Mouse (Mus musculus): Measurements from ENCODE around the gene Abcc1.

Gene Abcc1

GRCm38 (mm10) chr16:14445197-14445596 lies 83.8 kb downstream of the Abcc1 start:
- TF ChIP-seq GATA4 (IDR thresholded peaks at IDR 0.05; ENCODE audit: insufficient replicate concordance, low read length) = no peak

DNA sequence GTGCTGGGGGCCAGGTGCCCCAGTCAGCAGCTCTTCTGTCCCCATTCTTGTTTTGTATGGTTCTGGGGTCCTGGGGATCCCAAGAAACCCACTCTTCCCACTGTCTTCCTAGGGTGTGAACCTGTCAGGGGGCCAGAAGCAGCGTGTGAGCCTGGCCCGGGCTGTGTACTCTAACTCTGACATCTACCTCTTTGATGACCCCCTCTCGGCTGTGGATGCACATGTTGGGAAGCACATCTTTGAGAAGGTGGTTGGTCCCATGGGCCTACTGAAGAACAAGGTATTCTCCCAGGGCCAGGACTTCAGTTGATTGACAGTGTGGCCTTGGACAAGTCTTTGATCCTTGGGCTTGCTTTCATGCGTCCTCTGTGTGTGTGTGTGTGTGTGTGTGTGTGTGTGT lies 86.0 kb downstream of the Abcc1 start:
- no peak for TF ChIP-seq GATA4 (IDR thresholded peaks at IDR 0.05; ENCODE audit: insufficient replicate concordance, low read length)

DNA sequence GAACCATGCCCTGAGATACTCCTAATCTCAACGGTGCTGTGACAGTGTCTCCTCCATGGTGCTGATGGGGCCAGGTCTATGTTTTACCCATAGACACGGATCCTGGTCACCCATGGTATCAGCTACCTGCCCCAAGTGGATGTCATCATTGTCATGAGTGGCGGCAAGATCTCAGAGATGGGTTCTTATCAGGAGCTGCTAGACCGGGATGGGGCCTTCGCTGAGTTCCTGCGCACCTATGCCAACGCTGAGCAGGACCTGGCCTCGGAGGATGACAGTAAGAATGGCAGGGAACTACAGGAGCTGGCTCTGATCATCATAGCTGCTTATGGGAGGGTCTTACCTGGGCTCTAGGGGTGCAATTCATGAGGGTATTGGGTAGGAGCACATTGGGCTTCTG lies 86.9 kb downstream of the Abcc1 start:
- TF ChIP-seq GATA4 (IDR thresholded peaks at IDR 0.05; ENCODE audit: insufficient replicate concordance, low read length) = no peak

GRCm38 (mm10) chr16:14449861-14450260 lies 88.5 kb downstream of the Abcc1 start:
- TF ChIP-seq GATA4 (IDR thresholded peaks at IDR 0.05; ENCODE audit: insufficient replicate concordance, low read length) = no peak

DNA sequence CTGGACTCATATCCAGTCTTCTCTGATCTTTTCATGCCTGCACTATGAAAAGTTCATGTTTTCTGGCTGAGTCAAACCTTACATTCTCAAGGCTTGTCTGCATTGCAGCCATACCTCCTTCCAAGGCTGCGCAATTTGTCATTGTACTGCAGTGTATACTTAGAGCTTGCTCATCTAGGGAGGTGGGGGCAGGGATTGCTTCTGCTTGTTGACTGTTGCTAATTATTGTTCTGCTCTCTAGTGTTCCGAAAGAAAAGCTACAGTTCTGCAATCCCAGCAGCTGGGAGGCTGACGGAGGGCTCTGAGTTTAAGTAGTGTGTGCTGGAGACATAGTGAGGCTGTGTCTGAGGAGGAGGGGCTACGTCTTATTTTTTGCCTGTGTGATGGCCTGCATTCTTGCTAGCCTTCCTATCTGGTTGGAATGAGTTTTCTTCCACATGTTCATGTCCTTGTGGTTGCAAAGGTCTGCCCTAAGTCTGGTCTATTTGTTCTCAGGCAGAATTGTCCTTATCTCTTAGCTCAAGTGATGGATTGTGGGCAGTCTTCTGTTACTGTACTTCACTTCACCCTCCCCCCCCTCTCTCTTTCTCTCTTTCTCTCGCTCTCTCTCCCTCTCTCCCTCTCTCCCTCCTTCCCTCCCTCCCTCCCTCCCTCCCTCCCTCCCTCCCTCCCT lies 90.2 kb downstream of the Abcc1 start:
- no peak for TF ChIP-seq GATA4 (IDR thresholded peaks at IDR 0.05; ENCODE audit: insufficient replicate concordance, low read length)

DNA sequence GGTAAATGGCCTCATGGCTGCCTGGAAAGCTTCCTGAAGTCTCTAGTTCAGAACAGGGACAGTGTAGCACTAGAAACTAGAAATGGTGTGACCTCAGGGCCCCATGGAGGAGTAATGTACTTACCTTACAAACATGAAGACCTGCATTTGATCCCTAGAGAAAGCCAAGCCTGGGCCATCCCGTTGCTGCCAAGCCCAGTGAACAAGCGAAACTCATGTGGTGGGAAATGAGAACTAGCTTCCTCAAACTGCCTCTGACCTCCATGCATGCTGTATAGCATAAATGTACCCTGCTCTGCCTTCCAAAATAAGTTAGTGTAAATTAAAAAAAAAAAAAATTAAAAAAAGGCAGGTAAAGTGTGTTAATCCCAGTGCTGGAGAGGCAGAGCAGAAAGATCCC lies 101.2 kb downstream of the Abcc1 start:
- TF ChIP-seq GATA4 (IDR thresholded peaks at IDR 0.05; ENCODE audit: insufficient replicate concordance, low read length) = no peak

DNA sequence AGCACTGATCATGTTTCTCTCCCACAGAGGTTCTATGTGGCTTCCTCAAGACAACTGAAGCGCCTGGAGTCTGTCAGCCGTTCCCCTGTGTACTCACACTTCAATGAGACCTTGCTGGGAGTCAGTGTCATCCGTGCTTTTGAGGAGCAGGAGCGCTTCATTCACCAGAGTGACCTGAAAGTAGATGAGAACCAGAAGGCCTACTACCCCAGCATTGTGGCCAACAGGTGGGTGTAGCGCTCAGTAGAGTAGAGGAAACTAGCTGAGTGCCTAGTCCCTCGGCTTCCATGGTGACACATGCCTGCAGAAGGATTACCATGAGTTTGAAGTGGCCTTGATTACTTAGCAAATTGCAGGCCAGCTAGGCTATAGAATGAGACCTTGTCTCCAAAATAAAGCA lies 103.7 kb downstream of the Abcc1 start:
- no peak for TF ChIP-seq GATA4 (IDR thresholded peaks at IDR 0.05; ENCODE audit: insufficient replicate concordance, low read length)

GRCm38 (mm10) chr16:14468351-14468750 lies 107.0 kb downstream of the Abcc1 start:
- no peak for TF ChIP-seq GATA4 (IDR thresholded peaks at IDR 0.05; ENCODE audit: insufficient replicate concordance, low read length)

DNA sequence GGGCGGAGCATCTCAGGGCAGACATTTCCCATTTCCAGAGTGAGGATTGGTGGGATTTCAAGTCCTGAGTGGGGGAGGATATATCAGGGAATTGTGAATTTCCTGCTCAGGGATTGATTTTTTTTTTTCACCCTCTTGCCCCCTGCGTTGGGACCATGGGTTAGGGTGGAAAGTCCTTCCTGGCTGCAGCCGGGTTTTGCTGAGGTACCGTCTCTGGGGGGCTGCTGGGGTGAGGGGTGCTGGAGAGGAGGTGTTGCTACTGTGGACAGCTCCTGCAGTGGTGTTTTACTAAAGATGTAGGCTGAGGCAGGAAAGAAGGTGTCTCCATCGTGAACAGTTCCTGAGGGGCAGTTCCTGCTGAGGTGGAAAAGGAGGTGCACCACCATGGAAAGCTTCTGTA lies 107.5 kb downstream of the Abcc1 start:
- no peak for TF ChIP-seq GATA4 (IDR thresholded peaks at IDR 0.05; ENCODE audit: insufficient replicate concordance, low read length)

DNA sequence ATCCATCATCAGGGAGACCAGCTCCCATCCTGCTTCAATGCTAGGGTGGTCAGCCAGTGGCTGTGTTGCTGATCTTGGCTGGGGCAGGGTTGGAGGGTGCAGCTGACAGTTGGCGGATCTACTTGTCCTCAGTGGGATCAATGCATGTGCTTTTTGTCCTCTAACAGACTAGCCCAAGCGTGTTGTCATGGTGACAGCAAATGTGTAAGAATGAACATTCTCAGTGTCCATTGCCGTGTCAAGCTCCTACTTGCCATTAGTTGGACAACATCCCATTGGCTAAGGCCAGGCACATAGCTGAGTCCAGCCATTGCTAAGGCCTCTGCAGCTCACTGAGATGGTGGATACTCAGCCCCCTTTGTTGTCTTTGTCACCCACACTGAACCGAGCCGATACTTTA lies 110.8 kb downstream of the Abcc1 start:
- TF ChIP-seq GATA4 (IDR thresholded peaks at IDR 0.05; ENCODE audit: insufficient replicate concordance, low read length) = no peak

- no peak for TF ChIP-seq GATA4 (IDR thresholded peaks at IDR 0.05; ENCODE audit: insufficient replicate concordance, low read length)
Observed at GRCm38 (mm10) chr16:14473686-14474085, 112.3 kb downstream of the Abcc1 start.

- no peak for TF ChIP-seq GATA4 (IDR thresholded peaks at IDR 0.05; ENCODE audit: insufficient replicate concordance, low read length)
Observed at GRCm38 (mm10) chr16:14475001-14475400, 113.6 kb downstream of the Abcc1 start.

- TF ChIP-seq GATA4 (IDR thresholded peaks at IDR 0.05; ENCODE audit: insufficient replicate concordance, low read length) = no peak
Observed at GRCm38 (mm10) chr16:14476056-14476455, 114.7 kb downstream of the Abcc1 start.

GRCm38 (mm10) chr16:14476701-14477400 lies 115.5 kb downstream of the Abcc1 start:
- no peak for TF ChIP-seq GATA4 (IDR thresholded peaks at IDR 0.05; ENCODE audit: insufficient replicate concordance, low read length)

DNA sequence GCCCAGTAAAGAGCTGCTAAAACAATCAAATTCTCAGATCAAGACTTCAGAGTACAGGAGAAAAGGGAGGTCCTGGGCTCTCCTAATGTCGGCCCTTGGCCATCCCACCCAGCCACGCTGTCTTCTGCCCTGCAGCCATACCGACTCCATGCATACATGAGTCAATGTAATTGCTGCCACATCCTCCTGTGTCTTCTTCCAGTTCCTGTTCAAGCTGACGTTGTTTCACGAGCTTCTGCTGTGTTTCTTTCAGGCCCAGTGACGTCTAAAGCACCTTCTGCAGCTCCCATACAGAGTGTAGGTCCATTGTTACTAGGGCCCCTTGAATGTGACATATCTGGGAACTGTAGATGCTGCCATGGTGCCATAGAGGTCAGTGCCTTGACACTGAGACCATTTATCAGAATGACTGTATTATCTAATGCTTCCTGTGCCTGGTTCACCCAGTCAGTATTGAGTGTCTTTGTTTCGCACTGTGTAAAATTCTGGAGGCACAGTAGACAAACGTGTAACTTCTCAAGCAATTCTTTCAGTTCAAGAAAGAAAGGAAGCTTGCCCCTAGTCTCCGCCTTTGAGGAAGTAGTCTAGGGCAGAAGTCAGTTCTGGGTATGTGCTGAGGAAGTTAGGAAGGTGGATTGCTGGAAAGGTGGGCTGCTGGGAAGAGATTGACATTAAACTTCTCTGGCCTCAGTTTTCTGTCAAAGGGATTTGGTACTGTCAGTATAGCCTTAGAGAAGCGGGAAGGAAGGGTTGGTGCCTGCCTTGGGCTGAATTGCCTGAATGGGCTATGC lies 116.3 kb downstream of the Abcc1 start:
- TF ChIP-seq GATA4 (IDR thresholded peaks at IDR 0.05; ENCODE audit: insufficient replicate concordance, low read length) = no peak

DNA sequence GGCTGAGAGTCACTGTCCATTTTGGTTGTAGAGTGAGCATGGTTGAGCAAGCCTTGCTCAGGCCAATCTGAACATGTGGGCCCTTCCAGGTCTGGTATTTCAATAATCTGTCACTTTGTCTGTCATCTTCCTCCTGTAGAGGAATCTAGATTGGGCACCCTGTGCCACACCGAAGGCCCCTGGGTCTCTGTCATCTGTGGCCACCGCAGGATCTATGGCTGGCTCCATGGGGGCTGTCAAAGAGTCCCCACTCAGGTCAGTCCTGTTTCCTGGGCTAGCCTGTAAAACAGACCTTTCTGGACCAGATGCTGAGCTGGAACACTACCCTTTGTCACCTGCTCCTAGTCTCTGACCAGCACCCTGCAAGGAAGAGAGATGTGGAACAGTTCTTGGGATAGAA lies 118.3 kb downstream of the Abcc1 start:
- TF ChIP-seq GATA4 (IDR thresholded peaks at IDR 0.05; ENCODE audit: insufficient replicate concordance, low read length) = no peak

Data from liver, adult (tissue).